Mouse (Mus musculus): ENCODE results near the gene Notch1.
A peak's percentile ranks its signal among the peaks of the same experiment; 100 is the strongest.

- no peak for TF ChIP-seq POLR2A (IDR thresholded peaks at IDR 0.05; ENCODE audit: control insufficient read depth, extremely low read depth, insufficient read depth, low read length, poor library complexity)
- TF ChIP-seq CTCF (IDR thresholded peaks at IDR 0.05; ENCODE audit: borderline replicate concordance, control insufficient read depth, extremely low read depth, insufficient read depth, low read length, poor library complexity), result peak; percentile 12; the same call in 1 of the 2 replicates
Measured at GRCm38 (mm10) chr2:26502863-26503631, 13.4 kb downstream of the Notch1 start.
